Mouse (Mus musculus) neural tube, embryonic 11.5 days (tissue): ENCODE results near the gene Tmem121. TPM values are rescaled to one million over a fixed set of nuclear protein-coding genes. Genes with fewer than 3 reads are reported as not detected.

Experiments used
- ATAC-seq: fragments of 200-750 bp; cut with Nextera tagmentation; 2 replicates; pipeline ENCODE4 v1.8.0; 2017; ENCODE audit warnings: moderate number of reproducible peaks, mild to moderate bottlenecking, moderate TSS enrichment, moderate library complexity; ENCODE audit not compliant: insufficient read depth, low FRiP score, low TSS enrichment
- DNase-seq: peaks from one replicate; pipeline ENCODE4 v3.0.0-alpha.2; 2015; ENCODE audit warnings: low spot score
- H3K27ac ChIP-seq: fragments of 300-500 bp; sonication (generic); 2 replicates; pipeline ENCODE4 v1.5.1; 2014; ENCODE audit warnings: low read depth, mild to moderate bottlenecking, low read length
- H3K27me3 ChIP-seq: fragments of 300-500 bp; sonication (generic); 2 replicates; pipeline ENCODE4 v1.6.1; 2014; ENCODE audit warnings: mild to moderate bottlenecking, low read length, mixed read lengths; ENCODE audit not compliant: control insufficient read depth, insufficient read depth
- H3K36me3 ChIP-seq: fragments of 300-500 bp; sonication (generic); 2 replicates; pipeline ENCODE4 v1.6.1; 2014; ENCODE audit warnings: mild to moderate bottlenecking, low read length, moderate library complexity, mixed read lengths; ENCODE audit not compliant: control insufficient read depth, insufficient read depth
- H3K4me1 ChIP-seq: fragments of 300-500 bp; sonication (generic); 2 replicates; pipeline ENCODE4 v1.6.1; 2014; ENCODE audit warnings: low read length, mixed read lengths; ENCODE audit not compliant: control insufficient read depth, insufficient read depth
- H3K4me2 ChIP-seq: fragments of 300-500 bp; sonication (generic); 2 replicates; pipeline ENCODE4 v1.6.1; 2014; ENCODE audit warnings: low read depth, mild to moderate bottlenecking, moderate library complexity
- H3K4me3 ChIP-seq: fragments of 300-500 bp; sonication (generic); 2 replicates; pipeline ENCODE4 v1.5.1; 2014; ENCODE audit warnings: low read depth, low read length
- H3K9ac ChIP-seq: fragments of 300-500 bp; sonication (generic); 2 replicates; pipeline ENCODE4 v1.6.1; 2014; ENCODE audit warnings: mild to moderate bottlenecking, low read length
- H3K9me3 ChIP-seq: fragments of 300-500 bp; sonication (generic); 2 replicates; pipeline ENCODE4 v1.6.1; 2016; ENCODE audit warnings: low read length; ENCODE audit not compliant: control insufficient read depth
- WGBS: fragments of 180-500 bp; shearing (Covaris S2); extraction: QIAGEN DNeasy Blood & Tissue Kit; methylation state at CpG from one replicate; pipeline ENCODE4 v1.1.7; 2014; 5-methylcytosine and 5-hydroxymethylcytosine counted together
- polyA plus RNA-seq: library from polyadenylated mRNA; unstranded; fragments of >200 nt; fragmentation: Nextera tagmentation; extraction: Ambion mirVana; gene quantifications from 2 replicates; pipeline ENCODE4 v1.2.1, GENCODE M21; 2014

Tmem121 gene
- polyA plus RNA-seq, 1 experiment from 2014 or later: 13.2 TPM

DNA sequence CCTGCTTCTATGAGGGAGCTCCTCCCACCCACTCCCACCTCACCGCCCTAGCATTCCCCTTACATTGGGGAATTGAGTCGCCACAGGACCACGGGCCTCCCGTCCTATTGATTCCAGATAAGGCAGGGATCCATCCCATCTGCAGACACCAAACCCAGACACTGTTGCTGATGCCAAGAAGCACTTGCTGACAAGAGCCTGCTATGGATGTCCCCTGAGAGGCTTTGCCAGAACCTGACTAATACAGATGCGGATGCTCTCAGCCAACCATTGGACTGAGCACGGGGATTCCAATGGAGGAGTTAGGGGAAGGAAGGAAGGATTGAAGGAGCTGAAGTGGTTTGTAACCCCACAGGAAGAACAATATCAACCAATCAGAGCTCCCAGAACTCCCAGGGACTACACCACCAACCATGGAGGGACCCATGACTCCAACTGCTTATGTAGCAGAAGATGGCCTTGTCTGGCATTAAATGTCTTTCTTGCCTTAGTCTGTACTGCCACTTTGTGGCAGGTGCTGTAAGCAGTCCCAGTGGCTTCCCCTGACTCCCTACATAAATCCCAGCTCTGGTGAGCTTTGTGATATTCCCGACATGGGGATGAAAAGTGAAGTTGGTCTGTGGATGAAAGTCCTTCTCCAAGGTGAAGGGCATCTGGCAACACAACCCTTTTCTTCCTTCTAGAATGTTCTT, 19.7 kb downstream of the Tmem121 start:
- ATAC-seq (no peak), DNase-seq (no peak)
- H3K4me2 ChIP-seq: no peak overlapping the region
- H3K27ac ChIP-seq: no peak overlapping the region
- no peak overlapping the region for H3K9ac ChIP-seq
- no peaks in the 10 kb centered on the region for H3K9me3 ChIP-seq
- H3K27me3 ChIP-seq: no peaks in the 10 kb centered on the region
- no peak overlapping the region for H3K4me3 ChIP-seq
- no peaks in the 10 kb centered on the region for H3K36me3 ChIP-seq
- 90% methylated on average over 7 of the region's 7 CpGs for WGBS
- no peaks in the 10 kb centered on the region for H3K4me1 ChIP-seq

DNA sequence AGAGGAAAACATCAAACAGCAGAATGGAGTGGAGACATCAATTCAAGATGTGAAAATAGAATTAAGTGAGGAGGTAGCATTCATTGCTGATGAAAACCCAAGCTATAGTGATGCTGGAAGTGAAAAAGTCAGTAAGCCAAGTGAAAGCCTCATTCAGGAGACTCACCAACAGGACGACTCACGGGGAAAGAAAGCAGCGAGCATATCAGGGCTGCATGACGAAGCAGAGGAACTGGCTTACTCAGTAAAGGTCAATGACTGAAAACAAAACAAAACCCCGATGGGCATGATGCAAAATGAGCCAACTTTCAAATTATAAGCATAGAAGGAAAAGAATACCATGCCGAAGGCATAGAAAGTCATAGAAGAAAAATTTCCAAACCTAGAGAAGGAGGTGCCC, 22.0 kb downstream of the Tmem121 start:
- H3K9me3 ChIP-seq: no peaks in the 10 kb centered on the region
- 92% methylated on average over 6 of the region's 6 CpGs for WGBS
- H3K4me3 ChIP-seq: no peak overlapping the region

DNA sequence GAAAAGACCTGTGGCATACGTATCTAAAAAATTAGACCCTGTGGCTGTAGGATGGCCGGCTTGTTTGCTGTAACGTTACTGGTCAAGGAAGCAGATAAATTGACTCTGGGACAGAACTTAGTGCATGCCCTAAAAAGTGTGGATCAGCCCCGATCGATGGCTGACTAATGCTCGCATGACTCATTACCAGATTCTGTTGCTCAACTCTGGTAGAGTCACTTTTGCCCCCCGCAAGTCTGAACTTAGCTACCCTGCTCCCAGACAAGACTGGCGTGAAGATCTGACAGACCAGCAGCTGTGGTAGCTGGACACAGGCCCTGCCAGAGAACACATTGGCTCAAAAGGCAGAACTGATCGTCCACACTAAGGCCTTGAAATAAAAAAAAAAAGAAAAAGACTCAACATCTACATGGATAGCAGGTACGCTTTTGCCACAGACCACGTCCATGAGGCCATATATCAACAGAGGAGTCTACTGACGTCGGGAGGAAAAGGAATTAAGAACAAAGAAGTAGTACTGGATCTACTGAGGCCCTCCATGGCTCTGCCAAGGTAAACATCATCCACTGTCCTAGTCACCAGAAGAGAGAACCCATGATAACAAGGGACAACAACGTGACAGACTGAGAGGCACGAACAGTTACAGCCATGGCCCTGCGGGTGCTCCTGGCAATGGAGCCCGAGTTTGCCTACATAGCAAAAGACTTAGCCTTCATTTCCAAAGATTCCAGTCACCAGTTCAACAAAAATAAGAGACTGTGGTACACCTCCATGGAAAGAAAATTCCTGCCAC, 25.1 kb downstream of the Tmem121 start:
- Histone ChIP-seq H3K4me3 (no peak overlapping the region), H3K4me2 (no peak overlapping the region), H3K27me3 (no peaks in the 10 kb centered on the region), H3K9me3 (no peaks in the 10 kb centered on the region), H3K36me3 (no peaks in the 10 kb centered on the region), H3K4me1 (no peaks in the 10 kb centered on the region), H3K27ac (no peak overlapping the region), H3K9ac (no peak overlapping the region)
- 89% methylated on average over 17 of the region's 17 CpGs for WGBS
- DNase-seq (no peak), ATAC-seq (no peak)

More for the DNA sequence above, 22.0 kb downstream of the Tmem121 start:
- Histone ChIP-seq H3K27me3 (no peaks in the 10 kb centered on the region), H3K36me3 (no peaks in the 10 kb centered on the region), H3K4me1 (no peaks in the 10 kb centered on the region), H3K4me2 (no peak overlapping the region), H3K27ac (no peak overlapping the region), H3K9ac (no peak overlapping the region)
- ATAC-seq: no peak
- no peak for DNase-seq

DNA sequence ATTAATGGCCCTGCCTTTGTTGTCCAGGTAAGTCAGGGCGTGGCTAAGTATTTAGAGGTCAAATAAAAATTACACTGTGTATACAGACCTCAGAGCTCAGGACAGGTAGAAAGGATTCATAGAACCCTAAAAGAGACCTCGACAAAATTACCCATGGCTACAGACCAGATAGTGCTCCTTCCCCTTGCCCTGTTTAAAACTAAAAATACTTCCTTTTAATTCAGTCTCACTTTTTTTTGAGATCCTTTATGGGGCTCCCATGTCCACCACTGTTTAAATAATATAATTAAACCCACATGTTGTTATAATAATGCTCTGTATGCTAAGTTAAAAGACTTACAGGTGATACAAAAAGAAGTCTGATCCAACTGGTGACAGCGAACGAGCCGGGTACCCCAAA, 26.0 kb downstream of the Tmem121 start:
- Histone ChIP-seq H3K9ac (no peak overlapping the region), H3K9me3 (no peaks in the 10 kb centered on the region), H3K4me2 (no peak overlapping the region), H3K4me1 (no peaks in the 10 kb centered on the region), H3K27ac (no peak overlapping the region), H3K4me3 (no peak overlapping the region), H3K36me3 (no peaks in the 10 kb centered on the region), H3K27me3 (no peaks in the 10 kb centered on the region)
- 92% methylated on average over 5 of the region's 5 CpGs for WGBS
- ATAC-seq: no peak
- DNase-seq: no peak

DNA sequence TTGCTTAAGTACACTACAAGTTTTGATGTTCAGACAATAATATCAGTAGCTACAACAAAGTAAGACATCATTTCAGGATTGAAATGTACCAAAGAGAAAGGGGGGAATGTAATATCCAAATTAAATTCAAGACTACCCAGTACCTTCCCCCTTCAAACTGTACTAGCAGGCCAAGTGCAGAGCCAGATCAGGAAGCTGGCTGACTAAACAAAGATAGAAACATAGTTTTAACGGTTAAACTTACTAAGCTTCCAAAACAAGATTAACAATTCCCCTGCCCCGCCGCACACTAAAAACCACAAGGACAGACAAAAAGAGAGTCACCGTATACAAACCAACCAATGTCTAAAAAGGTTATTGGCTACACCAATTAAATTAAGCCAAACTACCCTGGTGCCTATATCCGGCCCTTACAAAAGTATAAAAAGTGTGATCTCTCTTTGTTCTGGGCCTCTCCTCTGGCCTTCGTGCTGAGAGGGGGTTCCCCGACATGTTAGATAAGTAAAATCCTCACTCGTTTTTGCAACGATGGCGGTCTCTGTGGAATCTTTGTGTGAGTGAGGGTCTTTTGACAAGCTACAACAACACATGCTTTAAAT, 26.7 kb downstream of the Tmem121 start:
- 94% methylated on average over 10 of the region's 10 CpGs for WGBS
- no peak overlapping the region for H3K4me3 ChIP-seq
- DNase-seq (no peak), ATAC-seq (no peak)
- H3K4me1 ChIP-seq: no peaks in the 10 kb centered on the region
- no peak overlapping the region for H3K9ac ChIP-seq
- H3K4me2 ChIP-seq: no peak overlapping the region
- no peaks in the 10 kb centered on the region for H3K27me3 ChIP-seq
- no peaks in the 10 kb centered on the region for H3K9me3 ChIP-seq
- no peaks in the 10 kb centered on the region for H3K36me3 ChIP-seq
- no peak overlapping the region for H3K27ac ChIP-seq

DNA sequence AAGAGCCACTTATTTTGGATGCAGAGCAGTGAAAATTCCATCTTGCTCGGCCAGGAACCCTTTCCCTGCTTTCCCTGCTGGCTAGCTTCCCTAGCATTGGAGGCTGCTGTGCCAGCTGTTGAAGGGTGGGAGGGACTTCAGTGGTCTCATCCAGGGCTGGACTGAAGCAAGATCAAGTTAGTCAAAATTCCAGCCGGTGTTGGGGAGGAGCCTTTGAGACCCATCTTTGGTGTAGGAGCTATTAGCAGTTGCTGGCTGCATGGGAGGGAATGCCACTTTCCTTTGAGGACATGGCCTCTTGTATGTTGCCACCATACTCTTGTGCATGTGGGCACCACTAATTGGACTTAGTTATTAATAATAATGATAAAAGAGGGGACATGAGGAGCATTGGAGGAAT, 27.5 kb downstream of the Tmem121 start:
- DNase-seq (no peak), ATAC-seq (no peak)
- no peaks in the 10 kb centered on the region for H3K36me3 ChIP-seq
- H3K4me3 ChIP-seq: no peak overlapping the region
- H3K4me1 ChIP-seq: no peaks in the 10 kb centered on the region
- no peaks in the 10 kb centered on the region for H3K27me3 ChIP-seq
- H3K27ac ChIP-seq: no peak overlapping the region
- H3K9me3 ChIP-seq: no peaks in the 10 kb centered on the region
- whole genome bisulfite sequencing: 87% methylated on average over 2 of the region's 2 CpGs
- no peak overlapping the region for H3K4me2 ChIP-seq
- H3K9ac ChIP-seq: no peak overlapping the region

DNA sequence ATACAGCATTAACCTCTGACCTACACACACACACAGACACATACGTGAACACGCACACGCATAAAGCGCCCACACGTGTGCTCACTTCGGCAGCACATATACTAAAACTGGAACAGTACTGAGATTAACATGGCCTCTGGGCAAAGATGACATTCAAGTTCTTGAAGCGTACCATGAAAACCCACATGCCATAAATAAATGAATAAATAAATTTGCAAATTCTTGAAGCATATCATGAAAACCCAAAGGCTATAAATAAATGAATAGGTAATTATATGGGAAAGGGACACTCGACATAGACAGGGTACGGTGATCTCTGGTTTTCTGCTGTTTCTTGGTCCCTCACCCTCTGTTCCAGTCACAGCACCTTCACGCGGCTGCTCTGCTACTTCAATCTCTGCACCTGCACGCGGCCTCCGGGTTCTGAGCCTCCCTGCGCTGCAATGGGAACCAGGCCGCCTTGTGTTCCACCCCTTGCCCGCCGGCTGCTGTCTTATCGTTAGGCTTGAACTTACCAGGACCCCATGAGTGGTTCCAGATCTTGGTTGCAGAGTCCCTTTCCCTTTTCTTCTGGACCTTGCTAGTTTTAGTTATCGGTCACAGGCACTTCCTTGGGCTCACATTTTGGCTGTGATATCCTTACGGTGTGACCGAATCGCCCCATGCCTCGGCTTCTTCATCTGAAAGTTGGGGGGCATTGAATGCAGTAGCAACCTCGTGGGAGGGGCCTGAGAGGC, 28.5 kb downstream of the Tmem121 start:
- DNase-seq: no peak
- no peaks in the 10 kb centered on the region for H3K36me3 ChIP-seq
- no peak overlapping the region for H3K4me3 ChIP-seq
- H3K27me3 ChIP-seq: no peaks in the 10 kb centered on the region
- H3K9me3 ChIP-seq: no peaks in the 10 kb centered on the region
- no peak overlapping the region for H3K27ac ChIP-seq
- WGBS: 81% methylated on average over 25 of the region's 25 CpGs
- H3K4me2 ChIP-seq: no peak overlapping the region
- H3K4me1 ChIP-seq: no peaks in the 10 kb centered on the region
- ATAC-seq: no peak
- H3K9ac ChIP-seq: no peak overlapping the region

DNA sequence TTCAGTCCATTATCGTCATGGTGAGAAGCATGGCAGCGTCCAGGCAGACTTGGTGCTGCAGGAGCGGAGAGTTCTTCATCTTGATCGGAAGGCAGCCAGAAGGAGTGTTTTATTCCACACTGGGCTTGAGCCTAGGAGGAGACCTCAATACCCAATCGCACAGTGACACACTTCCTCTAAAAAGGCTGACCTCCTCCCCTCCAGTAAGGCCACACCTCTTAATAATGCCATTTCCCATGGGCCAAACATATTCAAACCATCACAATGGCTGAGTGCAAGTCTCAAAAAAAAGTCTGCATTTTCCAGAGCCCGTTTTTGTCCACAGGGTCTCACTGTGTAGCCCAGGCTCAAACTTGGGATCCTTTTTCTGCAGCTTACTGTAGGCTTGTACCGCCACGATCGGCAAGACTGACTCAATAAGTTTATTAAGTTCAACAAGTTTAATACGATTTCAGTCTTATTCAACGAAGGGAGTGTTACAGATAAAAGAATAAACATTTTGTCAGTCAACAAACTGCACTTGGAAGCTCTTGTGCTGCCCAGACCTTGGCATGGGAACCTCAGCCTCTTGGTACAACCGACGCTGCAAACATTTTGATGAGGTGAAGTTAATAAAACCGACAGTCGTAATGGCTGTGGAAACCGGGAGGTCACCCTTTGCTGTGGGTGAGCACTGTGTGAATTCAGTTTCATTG, 29.4 kb downstream of the Tmem121 start:
- H3K4me1 ChIP-seq: no peaks in the 10 kb centered on the region

More for the DNA sequence above, 29.4 kb downstream of the Tmem121 start:
- Histone ChIP-seq H3K27me3 (no peaks in the 10 kb centered on the region), H3K9ac (no peak overlapping the region), H3K27ac (no peak overlapping the region), H3K4me2 (no peak overlapping the region), H3K9me3 (no peaks in the 10 kb centered on the region), H3K36me3 (no peaks in the 10 kb centered on the region), H3K4me3 (no peak overlapping the region)
- 80% methylated on average over 16 of the region's 16 CpGs for WGBS
- DNase-seq: no peak
- no peak for ATAC-seq
